Mouse (Mus musculus) CD4-positive, CD25-positive, alpha-beta regulatory T cell, adult 2 months (primary cell): ENCODE results near the gene Rnf115.

Source experiments
- DNase-seq: peaks from one replicate; pipeline ENCODE4 v3.0.0-alpha.2; 2012; ENCODE audit warnings: low read depth, low spot score

Gene Rnf115

DNA sequence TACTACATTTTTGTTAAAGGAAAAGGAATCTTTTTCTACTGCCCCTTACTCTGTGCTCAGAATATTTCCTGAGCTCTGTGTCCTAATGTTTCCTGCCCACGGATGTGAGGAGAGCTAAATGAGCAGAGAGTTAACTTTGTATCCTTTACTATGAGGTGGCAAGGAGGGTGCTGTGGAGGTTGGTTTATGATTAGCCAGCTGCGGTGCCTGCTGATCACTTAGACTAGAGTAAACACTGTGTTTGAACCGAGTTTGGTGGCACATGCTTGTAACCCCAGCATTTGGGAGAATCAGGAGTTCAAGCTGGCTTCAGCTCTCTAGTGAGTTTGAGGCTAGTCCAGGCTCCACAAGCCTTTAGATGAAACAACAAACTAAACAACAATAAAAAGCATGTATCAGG lies 49.7 kb downstream of the Rnf115 start:
- DNase-seq, result no peak

DNA sequence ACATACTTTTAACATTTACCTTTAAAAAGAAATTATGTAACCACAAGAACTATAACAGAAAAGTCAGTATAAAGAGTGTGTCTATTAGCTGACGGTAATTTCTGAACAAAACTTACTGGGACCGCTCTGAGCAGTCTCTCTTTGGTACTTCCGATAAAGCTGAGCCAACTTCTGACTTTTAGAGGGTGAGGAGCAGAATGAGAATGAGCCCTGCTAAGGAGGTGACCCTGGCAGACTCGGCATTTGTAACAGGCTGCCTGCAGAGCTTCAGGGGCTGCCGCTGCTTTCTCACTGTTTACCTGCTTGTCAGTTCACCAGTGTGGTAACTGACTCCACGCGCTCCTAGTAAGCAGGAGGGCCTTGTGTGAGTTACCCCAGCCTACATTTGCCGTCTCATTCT lies 54.8 kb downstream of the Rnf115 start:
- no peak for DNase-seq

GRCm38 (mm10) chr3:96787784-96788183 lies 60.3 kb downstream of the Rnf115 start:
- DNase-seq, result no peak

DNA sequence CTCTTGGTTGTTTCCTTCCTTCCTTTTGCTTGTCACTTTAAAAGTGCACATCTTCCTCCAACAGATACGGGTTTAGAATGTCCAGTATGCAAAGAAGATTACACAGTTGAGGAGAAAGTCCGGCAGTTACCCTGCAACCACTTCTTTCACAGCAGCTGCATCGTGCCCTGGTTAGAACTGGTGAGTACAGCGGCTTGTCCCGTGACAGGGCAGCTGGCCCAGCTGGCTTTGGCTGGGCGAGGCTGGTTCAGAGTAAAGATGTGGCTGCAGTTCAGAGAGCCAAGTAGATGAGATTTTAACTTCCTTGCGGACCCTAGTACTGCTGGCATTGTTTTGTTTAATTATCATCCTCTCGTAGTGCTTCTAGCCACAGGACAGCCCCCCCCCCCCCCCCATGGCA lies 61.0 kb downstream of the Rnf115 start:
- DNase-seq, result no peak

GRCm38 (mm10) chr3:96800254-96800653 lies 72.8 kb downstream of the Rnf115 start:
- DNase-seq, result no peak

GRCm38 (mm10) chr3:96802214-96802613 lies 74.8 kb downstream of the Rnf115 start:
- DNase-seq, result no peak

DNA sequence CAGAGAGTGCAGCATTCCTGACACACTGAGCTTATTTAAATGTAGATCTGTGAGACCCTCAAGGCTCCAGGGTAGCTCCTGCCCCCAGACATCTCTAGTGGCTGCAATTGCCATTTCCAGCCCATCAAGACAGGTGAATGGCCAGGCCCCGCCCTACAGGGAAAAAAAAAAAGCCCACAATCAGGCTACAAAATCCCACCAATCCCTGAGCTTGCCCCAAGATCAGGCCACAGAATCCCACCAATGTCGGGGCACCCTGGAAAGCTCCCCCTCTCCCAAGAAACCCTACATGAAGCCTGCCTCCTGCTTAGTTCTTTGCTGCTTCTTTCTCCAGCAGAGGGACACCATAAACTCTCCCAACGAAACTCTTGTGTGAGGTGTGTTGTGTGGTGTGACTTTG lies 80.7 kb downstream of the Rnf115 start:
- DNase-seq, result no peak

- no peak for DNase-seq
Observed at GRCm38 (mm10) chr3:96808651-96809050, 81.2 kb downstream of the Rnf115 start.

DNA sequence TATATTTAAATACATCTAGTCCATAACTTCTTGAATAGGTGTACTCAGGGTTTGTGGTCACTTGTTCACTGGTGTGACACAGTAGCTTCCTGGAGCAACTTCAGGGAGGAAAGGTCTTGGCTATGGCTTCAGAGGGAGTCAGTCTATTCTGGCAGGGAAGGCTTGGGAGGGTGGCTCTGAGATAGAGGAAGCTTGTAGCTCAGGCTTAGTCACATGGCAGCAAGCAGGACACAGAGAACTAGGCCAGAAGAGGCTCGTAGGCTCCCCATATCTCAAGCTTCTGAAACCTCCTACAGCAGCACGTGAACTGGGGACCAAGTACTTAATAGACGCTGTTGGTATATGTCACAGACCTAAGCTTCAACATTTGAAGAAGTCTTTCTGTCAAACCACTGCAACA lies 83.8 kb downstream of the Rnf115 start:
- DNase-seq, result no peak

GRCm38 (mm10) chr3:96812395-96813091 lies 85.1 kb downstream of the Rnf115 start:
- DNase-seq, result peak; percentile 91

GRCm38 (mm10) chr3:96813106-96813505 lies 85.6 kb downstream of the Rnf115 start:
- peak; percentile 69 for DNase-seq

DNA sequence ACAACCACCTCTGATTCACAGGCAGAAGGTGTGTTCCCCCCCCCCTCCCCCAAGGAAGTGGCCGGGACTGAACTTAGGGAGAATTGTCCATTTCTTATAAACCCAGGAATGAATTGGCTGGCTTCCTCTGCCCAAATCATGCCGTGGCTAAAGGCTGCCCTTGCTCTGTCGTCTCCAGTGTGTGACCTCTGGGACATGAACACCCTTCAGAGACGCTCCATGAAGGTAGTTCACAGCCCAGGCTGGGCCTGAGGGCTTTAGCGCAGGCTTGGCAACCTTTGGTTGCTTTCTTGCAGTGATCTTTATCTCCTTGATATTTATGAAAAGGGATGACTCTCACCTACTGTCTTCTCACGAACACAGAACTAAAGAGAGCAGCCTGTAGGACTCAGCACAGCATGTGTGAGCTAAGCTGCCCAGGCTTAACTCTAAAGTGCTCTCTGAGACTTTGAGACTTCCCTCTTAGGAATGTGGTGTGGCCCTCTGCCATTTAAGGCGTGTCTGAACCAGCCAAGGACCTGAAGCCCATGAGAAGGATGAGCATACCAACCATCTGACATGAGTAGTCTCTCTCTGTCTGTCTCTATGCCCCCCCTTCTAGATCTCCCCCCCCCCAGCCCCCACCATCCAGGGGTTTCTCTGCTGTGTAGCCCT lies 86.3 kb downstream of the Rnf115 start:
- peak; percentile 31 for DNase-seq

DNA sequence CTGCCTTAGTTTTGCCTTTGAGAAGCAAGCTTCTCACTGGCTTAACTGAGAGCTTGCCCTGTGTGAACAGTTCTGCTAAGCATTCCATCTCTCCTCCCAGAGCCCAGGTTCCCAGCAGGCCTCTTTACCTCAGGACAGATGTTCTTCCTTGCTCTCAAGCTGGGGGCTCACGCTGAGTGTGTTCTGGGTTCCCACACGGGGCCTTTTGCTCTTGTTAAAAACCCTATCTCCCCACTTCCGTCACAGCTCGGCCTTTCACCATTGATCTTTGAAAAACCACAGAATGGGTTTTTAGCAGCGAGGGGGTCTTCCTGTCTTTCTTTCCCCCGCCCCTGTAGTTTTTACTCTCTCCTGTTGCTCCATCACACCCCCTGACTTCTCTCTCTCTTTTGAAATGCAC lies 86.9 kb downstream of the Rnf115 start:
- peak; percentile 51 for DNase-seq

GRCm38 (mm10) chr3:96820116-96820915 lies 92.9 kb downstream of the Rnf115 start:
- no peak for DNase-seq

DNA sequence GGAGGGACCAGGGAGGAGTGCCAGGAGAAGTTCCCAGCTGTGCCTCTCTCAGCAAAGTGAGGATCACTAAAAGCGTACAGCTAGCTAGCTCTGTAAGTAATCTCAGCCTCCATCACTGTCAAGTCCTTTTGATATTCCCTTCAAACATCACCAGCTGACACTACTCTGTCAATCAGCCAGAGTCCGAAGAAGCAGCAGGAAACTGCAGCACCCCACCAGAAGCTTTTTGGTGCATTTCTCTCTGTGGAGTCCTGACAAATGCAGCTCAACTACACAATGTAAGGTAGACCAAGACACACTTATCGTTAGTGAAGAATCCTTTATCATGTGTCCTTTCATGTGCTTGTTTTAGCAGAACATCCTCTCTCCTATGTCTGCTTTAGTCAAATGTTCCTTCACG lies 94.1 kb downstream of the Rnf115 start:
- no peak for DNase-seq

DNA sequence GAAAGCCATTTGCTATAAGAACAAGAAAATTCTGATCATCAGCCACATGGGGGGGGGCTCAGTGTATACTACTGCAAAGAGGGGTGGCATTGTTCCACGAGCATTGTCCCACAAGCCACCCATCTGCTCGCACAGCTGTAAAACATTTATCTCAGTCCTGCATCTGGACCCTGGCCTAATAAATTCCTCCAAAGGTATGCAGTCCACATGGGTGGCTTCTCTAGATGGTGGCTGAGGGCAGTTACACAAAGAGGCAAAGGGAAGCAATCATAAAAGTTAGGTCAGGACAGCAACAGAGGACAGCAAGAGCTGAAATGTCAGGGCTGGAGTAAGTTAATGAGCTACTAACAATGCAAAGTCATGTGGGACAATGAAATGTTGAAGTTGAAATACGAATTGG lies 96.2 kb downstream of the Rnf115 start:
- no peak for DNase-seq

GRCm38 (mm10) chr3:96824614-96825013 lies 97.2 kb downstream of the Rnf115 start:
- DNase-seq, result no peak

DNA sequence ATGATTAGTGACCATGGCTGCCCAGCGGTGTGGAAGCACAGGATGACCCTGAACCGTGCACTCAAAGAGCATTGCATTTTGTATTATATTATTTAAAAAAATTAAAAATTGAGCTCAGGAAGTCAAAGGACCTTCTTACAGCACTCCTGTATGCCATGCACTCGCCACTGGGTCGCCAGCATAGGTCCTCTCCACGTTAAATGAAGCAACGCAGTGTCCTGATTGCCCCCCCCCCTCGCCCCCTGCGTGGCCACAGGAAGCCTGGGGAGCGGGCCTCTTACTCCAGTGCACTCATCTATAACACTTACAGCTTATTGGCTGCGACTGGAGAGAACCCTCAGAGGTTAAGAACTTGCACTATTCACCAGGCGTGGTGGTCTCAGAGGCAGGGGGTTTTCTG lies 97.8 kb downstream of the Rnf115 start:
- no peak for DNase-seq

- no peak for DNase-seq
Observed at GRCm38 (mm10) chr3:96828308-96828864, 100.9 kb downstream of the Rnf115 start.

GRCm38 (mm10) chr3:96828984-96829383 lies 101.5 kb downstream of the Rnf115 start, which contains the start of the genes Pdzk1 and Cd160:
Gene Pdzk1, plus strand, starts transcription at chr3:96829284.
Gene Cd160, minus strand, starts transcription at chr3:96829351.
- DNase-seq, result no peak

DNA sequence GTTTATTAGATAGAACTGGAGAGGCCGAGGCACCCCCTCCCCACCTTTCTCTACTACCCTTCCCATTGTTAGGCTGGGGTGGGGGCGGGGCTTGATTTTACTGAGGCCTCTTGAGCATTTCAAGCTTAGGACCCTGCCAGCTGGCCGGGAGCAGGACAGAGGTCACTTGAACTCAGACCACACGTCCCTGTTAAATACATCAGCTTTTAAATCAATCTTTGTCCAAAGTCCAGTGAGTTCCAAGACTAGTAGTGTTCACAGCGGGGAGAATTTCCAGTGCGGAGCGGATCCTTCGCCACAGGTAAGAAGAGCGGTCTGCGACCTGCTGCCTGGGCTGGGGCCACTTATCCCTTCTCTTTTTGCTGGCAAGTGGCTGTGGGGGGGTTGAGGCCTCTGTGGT lies 102.4 kb downstream of the Rnf115 start:
- DNase-seq, result no peak

- DNase-seq, result no peak
Observed at GRCm38 (mm10) chr3:96832930-96833329, 105.5 kb downstream of the Rnf115 start.
